Comparison of ENCODE assay signal across 10 mouse cellular contexts in genomic region chr15:85702411-85702951, GRCm38 (mm10). TPM values are rescaled to one million over a fixed set of nuclear protein-coding genes. Genes with fewer than 3 reads are reported as not detected.
A peak's percentile ranks its signal among the peaks of the same experiment; 100 is the strongest.
DNase-seq lines count a peak whose midpoint lies in the region; ATAC-seq and TF ChIP-seq lines count a peak whose summit lies in the region.
"Had no signal": no experiment of that assay in that cellular context is flagged by ENCODE, and none has a peak within 500 bp of the region (broad histone marks: within the 10 kb centered on the region; RNA-seq: fewer than 3 reads in every experiment).

No protein-coding gene starts in this region.

- H3K4me2 ChIP-seq in midbrain, embryonic 13.5 days (replicated peaks), result no peak overlapping the region
- H3K4me2 ChIP-seq: heart, embryonic 13.5 days had no signal

- no peak for TF ChIP-seq POLR2A in small intestine, adult 2 months (IDR thresholded peaks at IDR 0.05; ENCODE audit: low read depth, low read length)

- no peak overlapping the region for H3K4me3 ChIP-seq in midbrain, embryonic 13.5 days (replicated peaks)
- H3K4me3 ChIP-seq in midbrain, embryonic 10.5 days, result no peak overlapping the region
- no peak overlapping the region for H3K4me3 ChIP-seq in small intestine, adult 2 months (ENCODE audit: low read depth, low read length)
- H3K4me3 ChIP-seq: heart, embryonic 13.5 days had no signal

- no peaks in the 10 kb centered on the region for H3K9me3 ChIP-seq in midbrain, embryonic 13.5 days
- H3K9me3 ChIP-seq in midbrain, embryonic 10.5 days (replicated peaks), result no peaks in the 10 kb centered on the region
- H3K9me3 ChIP-seq: heart, embryonic 13.5 days had no signal

- no peak for TF ChIP-seq CTCF in small intestine, adult 2 months (IDR thresholded peaks at IDR 0.05; ENCODE audit: extremely low read depth, insufficient read length, insufficient replicate concordance, low read depth, low read length)

- ATAC-seq in midbrain, embryonic 13.5 days, result peak; percentile 49

- DNase-seq in midbrain, embryonic 10.5 days (ENCODE audit: low spot score), result no peak
- DNase-seq in cerebellum, adult 8-10 months, result peak; percentile 88
- DNase-seq in gastrocnemius, postnatal 25 days, result peak; percentile 69
- DNase-seq in kidney, postnatal 4 days, result peak; percentile 74 to 84
- DNase-seq in thymus, postnatal 14 days, result no peak
- DNase-seq in spleen, postnatal 14 days (ENCODE audit: low spot score in 2 of 2), result no peak

- 80% methylated on average over 12 of the region's 13 CpGs for WGBS in midbrain, embryonic 13.5 days
- 91% methylated on average over 13 of the region's 13 CpGs for WGBS in midbrain, embryonic 10.5 days
- 30% methylated on average over 13 of the region's 13 CpGs for WGBS in small intestine, adult 2 months

- peak overlapping the region; percentile 27 for H3K27ac ChIP-seq in midbrain, embryonic 13.5 days
- no peak overlapping the region for H3K27ac ChIP-seq in midbrain, embryonic 10.5 days (replicated peaks)
- peak overlapping the region; percentile 61 for H3K27ac ChIP-seq in small intestine, adult 2 months (ENCODE audit: insufficient read depth, low read depth, low read length)
- H3K27ac ChIP-seq: heart, embryonic 13.5 days; liver, embryonic 14.5 days had no signal

- H3K9ac ChIP-seq in midbrain, embryonic 13.5 days (replicated peaks), result no peak overlapping the region
- H3K9ac ChIP-seq: heart, embryonic 13.5 days; liver, embryonic 14.5 days had no signal

- H3K27me3 ChIP-seq in midbrain, embryonic 13.5 days, result no peaks in the 10 kb centered on the region
- peaks cover 76% of the 10 kb centered on the region for H3K27me3 ChIP-seq in midbrain, embryonic 10.5 days (ENCODE audit: low read depth, poor library complexity, severe bottlenecking)
- no peaks in the 10 kb centered on the region for H3K27me3 ChIP-seq in small intestine, adult 2 months (ENCODE audit: control insufficient read depth, insufficient read depth, low read length)
- H3K27me3 ChIP-seq: heart, embryonic 13.5 days had no signal

- peaks cover 93% of the 10 kb centered on the region for H3K36me3 ChIP-seq in midbrain, embryonic 13.5 days
- no peaks in the 10 kb centered on the region for H3K36me3 ChIP-seq in midbrain, embryonic 10.5 days
- H3K36me3 ChIP-seq in small intestine, adult 2 months (ENCODE audit: control insufficient read depth, insufficient read depth, low read length), result peaks cover 87% of the 10 kb centered on the region

- H3K4me1 ChIP-seq in midbrain, embryonic 13.5 days (replicated peaks), result peaks cover 15% of the 10 kb centered on the region
- 0 out of 2 replicates have a peak, but pooled peaks cover 3% of the 10 kb centered on the region for H3K4me1 ChIP-seq in midbrain, embryonic 10.5 days
- peaks cover 61% of the 10 kb centered on the region for H3K4me1 ChIP-seq in small intestine, adult 2 months (ENCODE audit: control insufficient read depth, insufficient read depth, insufficient read length, low read length)
- H3K4me1 ChIP-seq: heart, embryonic 13.5 days had no signal

RNA-seq across cellular contexts. Expression of gene Ppara, which starts 32.3 kb away (rescaled TPM):
- 0.54 and 0.96 TPM in 2 replicates for polyA plus RNA-seq in midbrain, embryonic 13.5 days (2015; fragmentation: Nextera tagmentation; extraction: Ambion mirVana)
- polyA plus RNA-seq in midbrain, embryonic 10.5 days (2016; fragmentation: Nextera tagmentation; extraction: Ambion mirVana), result 0.51 and 0.78 TPM in 2 replicates
- total RNA-seq in gastrocnemius, postnatal 25 days (2021), result 10 to 100 TPM; 11.4 to 19.3 TPM
- 3.7 and 7.2 TPM in 2 replicates for polyA plus RNA-seq in small intestine, adult 2 months (2012; rRNA removed)

Comparison
In these comparisons a context has a peak if more than half of its experiments do, and no peak if none do; other contexts are left out.
1. DNase-seq: peak in cerebellum, adult 8-10 months (single experiment), gastrocnemius, postnatal 25 days (single experiment) and kidney, postnatal 4 days (2 of 2); none in midbrain, embryonic 10.5 days (single experiment), thymus, postnatal 14 days (single experiment) and spleen, postnatal 14 days (0 of 2).